Comparison of ENCODE assay signal across 8 mouse cellular contexts in genomic region chr3:105704031-105705008, GRCm38 (mm10). TPM values are rescaled to one million over a fixed set of nuclear protein-coding genes. Genes with fewer than 3 reads are reported as not detected.
DNase-seq lines count a peak whose midpoint lies in the region; ATAC-seq and TF ChIP-seq lines count a peak whose summit lies in the region.

Gene Inka2 (plus strand): TSS chr3:105704599.

- H3K36me3 ChIP-seq in heart, embryonic 11.5 days (ENCODE audit: control insufficient read depth, insufficient read depth, low read length), result no peaks in the 10 kb centered on the region
- no peaks in the 10 kb centered on the region for H3K36me3 ChIP-seq in kidney, embryonic 15.5 days
- H3K36me3 ChIP-seq in liver, embryonic 12.5 days, result no peaks in the 10 kb centered on the region
- no peaks in the 10 kb centered on the region for H3K36me3 ChIP-seq in stomach, embryonic 14.5 days (ENCODE audit: control insufficient read depth, insufficient read depth, low read length)

- no peaks in the 10 kb centered on the region for H3K4me1 ChIP-seq in embryonic fibroblast, embryonic 13.5 days (ENCODE audit: control insufficient read depth, insufficient read depth, low read length)
- H3K4me1 ChIP-seq in heart, embryonic 11.5 days (ENCODE audit: control insufficient read depth, insufficient read depth, low read length), result peaks cover 33% of the 10 kb centered on the region
- H3K4me1 ChIP-seq in kidney, embryonic 15.5 days, result peaks cover 44% of the 10 kb centered on the region
- H3K4me1 ChIP-seq in liver, embryonic 12.5 days, result peaks cover 65% of the 10 kb centered on the region
- peaks cover 5% of the 10 kb centered on the region; the same call in 1 of the 2 replicates for H3K4me1 ChIP-seq in stomach, embryonic 14.5 days (ENCODE audit: control insufficient read depth, insufficient read depth, low read length)

- peak within 1 kb of the TSS; percentile 70 for H3K27ac ChIP-seq in embryonic fibroblast, embryonic 13.5 days (ENCODE audit: insufficient read depth, low read length)
- peak within 1 kb of the TSS; percentile 22 for H3K27ac ChIP-seq in heart, embryonic 11.5 days (ENCODE audit: low read depth, low read length)
- peak within 1 kb of the TSS; percentile 61 for H3K27ac ChIP-seq in kidney, embryonic 15.5 days
- H3K27ac ChIP-seq in liver, embryonic 12.5 days, result peak within 1 kb of the TSS; percentile 64
- no peak within 1 kb of the TSS for H3K27ac ChIP-seq in stomach, embryonic 14.5 days (ENCODE audit: low read length)

- H3K9ac ChIP-seq in heart, embryonic 11.5 days (ENCODE audit: low read depth, low read length), result peak within 1 kb of the TSS; percentile 73
- peak within 1 kb of the TSS; percentile 56 for H3K9ac ChIP-seq in kidney, embryonic 15.5 days
- H3K9ac ChIP-seq in liver, embryonic 12.5 days, result peak within 1 kb of the TSS; percentile 71
- peak within 1 kb of the TSS; percentile 39; the same call in 1 of the 2 replicates for H3K9ac ChIP-seq in stomach, embryonic 14.5 days (replicated peaks; ENCODE audit: low read depth, low read length)

- H3K27me3 ChIP-seq in heart, embryonic 11.5 days (ENCODE audit: control insufficient read depth, insufficient read depth, low read length), result peaks cover 9% of the 10 kb centered on the region; the same call in 1 of the 2 replicates
- H3K27me3 ChIP-seq in kidney, embryonic 15.5 days, result peaks cover 41% of the 10 kb centered on the region
- H3K27me3 ChIP-seq in liver, embryonic 12.5 days (replicated peaks), result peaks cover 46% of the 10 kb centered on the region
- H3K27me3 ChIP-seq in stomach, embryonic 14.5 days (ENCODE audit: control insufficient read depth, insufficient read depth, low read length), result no peaks in the 10 kb centered on the region

- peak; percentile 95 for TF ChIP-seq POLR2A in embryonic fibroblast, embryonic 13.5 days (IDR thresholded peaks at IDR 0.05; ENCODE audit: low read depth, low read length)

- DNase-seq in CD4-positive, CD25-positive, alpha-beta regulatory T cell, adult 2 months (ENCODE audit: low read depth, low spot score), result peak; percentile 86
- DNase-seq in brain, adult 2 months (ENCODE audit: low read depth, low spot score), result peak; percentile 97
- peak; percentile 39 to 46 for DNase-seq in natural killer cell, adult 2 months (ENCODE audit: low spot score in 2 of 2)

- ATAC-seq in heart, embryonic 11.5 days (replicated peaks; ENCODE audit: insufficient number of reproducible peaks, low FRiP score, low TSS enrichment), result peak; percentile 93
- peak; percentile 94 for ATAC-seq in kidney, embryonic 15.5 days (replicated peaks; ENCODE audit: low FRiP score)
- ATAC-seq in liver, embryonic 12.5 days, result peak; percentile 91
- peak; percentile 95 for ATAC-seq in stomach, embryonic 14.5 days (ENCODE audit: insufficient number of reproducible peaks, insufficient read depth, low FRiP score, low read depth)

- H3K4me2 ChIP-seq in heart, embryonic 11.5 days, result peak within 1 kb of the TSS; percentile 99
- H3K4me2 ChIP-seq in kidney, embryonic 15.5 days, result peak within 1 kb of the TSS; percentile 96
- H3K4me2 ChIP-seq in liver, embryonic 12.5 days, result peak within 1 kb of the TSS; percentile 96
- H3K4me2 ChIP-seq in stomach, embryonic 14.5 days (replicated peaks; ENCODE audit: low read depth, low read length), result peak within 1 kb of the TSS; percentile 99

- TF ChIP-seq CTCF in embryonic fibroblast, embryonic 13.5 days (IDR thresholded peaks at IDR 0.05; ENCODE audit: borderline replicate concordance, insufficient read depth, low read length), result no peak

- peak within 1 kb of the TSS; percentile 81 for H3K4me3 ChIP-seq in embryonic fibroblast, embryonic 13.5 days (ENCODE audit: insufficient read depth, low read length)
- peak within 1 kb of the TSS; percentile 61 for H3K4me3 ChIP-seq in heart, embryonic 11.5 days (ENCODE audit: low read depth, low read length)
- H3K4me3 ChIP-seq in kidney, embryonic 15.5 days (replicated peaks), result peak within 1 kb of the TSS; percentile 51
- peak within 1 kb of the TSS; percentile 65 for H3K4me3 ChIP-seq in liver, embryonic 12.5 days
- H3K4me3 ChIP-seq in stomach, embryonic 14.5 days (ENCODE audit: low read depth, low read length), result peak within 1 kb of the TSS; percentile 46

- WGBS in heart, embryonic 11.5 days (ENCODE audit: insufficient replicate concordance), result 3% methylated on average over 38 of the region's 43 CpGs
- 5% methylated on average over 38 of the region's 43 CpGs for WGBS in kidney, embryonic 15.5 days
- WGBS in liver, embryonic 12.5 days (ENCODE audit: insufficient replicate concordance), result 5% methylated on average over 37 of the region's 43 CpGs
- 6% methylated on average over 39 of the region's 43 CpGs for WGBS in stomach, embryonic 14.5 days

- no peaks in the 10 kb centered on the region for H3K9me3 ChIP-seq in heart, embryonic 11.5 days (replicated peaks; ENCODE audit: control insufficient read depth, low read length)
- no peaks in the 10 kb centered on the region for H3K9me3 ChIP-seq in kidney, embryonic 15.5 days (replicated peaks)
- H3K9me3 ChIP-seq in liver, embryonic 12.5 days (replicated peaks), result no peaks in the 10 kb centered on the region
- no peaks in the 10 kb centered on the region for H3K9me3 ChIP-seq in stomach, embryonic 14.5 days (ENCODE audit: control insufficient read depth, low read depth, low read length)

RNA-seq across cellular contexts. Expression of gene Inka2, which starts in this region (rescaled TPM):
- 11.2 and 14.5 TPM in 2 replicates for polyA plus RNA-seq in embryonic fibroblast, embryonic 13.5 days (2011; ENCODE audit: insufficient read length, low read depth, missing spikeins)
- 1.7 and 1.8 TPM in 2 replicates for polyA plus RNA-seq in heart, embryonic 11.5 days (2014; fragmentation: Nextera tagmentation; extraction: Ambion mirVana)
- polyA plus RNA-seq in kidney, embryonic 15.5 days (2015; fragmentation: Nextera tagmentation; extraction: Ambion mirVana), result 1.4 and 1.7 TPM in 2 replicates
- polyA plus RNA-seq in liver, embryonic 12.5 days (2016; fragmentation: Nextera tagmentation; extraction: Ambion mirVana), result 0.33 and 0.37 TPM in 2 replicates
- polyA plus RNA-seq in stomach, embryonic 14.5 days (2014; fragmentation: Nextera tagmentation; extraction: Ambion mirVana), result 1.1 and 1.7 TPM in 2 replicates

Comparison
In these comparisons a context has a peak if more than half of its experiments do, and no peak if none do; other contexts are left out.
1. Peak in ATAC-seq, H3K4me3 ChIP-seq, H3K27ac ChIP-seq, H3K9ac ChIP-seq and H3K4me2 ChIP-seq in liver, embryonic 12.5 days; RNA of the gene not detected or under 1 TPM.
2. DNase-seq: peak in every context shown above with its lines; median percentile 97 in brain, adult 2 months; 86 in CD4-positive, CD25-positive, alpha-beta regulatory T cell, adult 2 months; 42 in natural killer cell, adult 2 months.